Mouse (Mus musculus) heart, adult 2 months (tissue): Measurements from ENCODE around the gene Smim24.

ENCODE experiments used
- CTCF ChIP-seq: fragments of 200-600 bp; IDR thresholded peaks from 2 replicates; pipeline ENCODE4 v1.8.1; 2022; ENCODE audit warnings: antibody characterized with exemption, mild to moderate bottlenecking, moderate library complexity
- EP300 ChIP-seq: fragments of 200-500 bp; IDR thresholded peaks from 2 replicates; pipeline ENCODE4 v1.6.1; 2011; ENCODE audit warnings: low read depth, low read length, control low read depth; ENCODE audit not compliant: insufficient read depth

GRCm38 (mm10) chr10:81388505-81389055, 4.3 kb upstream of the Smim24 start, which contains the start of gene Gm48552:
- TF ChIP-seq CTCF (no peak), EP300 (no peak)
